Mouse (Mus musculus): ENCODE data around the gene Hs6st3.

DNA sequence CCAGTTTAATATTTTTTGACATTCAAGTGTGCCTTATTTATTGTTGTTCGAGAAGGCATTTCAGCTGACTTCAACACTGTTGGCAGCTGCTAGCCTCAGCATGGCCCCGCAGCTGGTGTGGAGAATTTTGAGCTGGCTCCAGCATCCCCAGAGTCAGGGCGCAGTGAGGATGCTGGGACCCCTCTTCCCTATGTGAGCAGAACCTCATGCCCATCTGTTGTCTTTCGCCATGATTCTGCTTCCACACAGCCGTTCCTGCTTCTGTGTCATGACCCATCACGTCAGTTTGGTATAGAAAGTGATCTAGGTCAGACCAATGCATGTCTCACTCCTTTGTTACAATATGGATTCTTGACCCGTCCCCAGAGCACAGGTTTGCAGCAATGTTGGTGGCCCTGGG lies 231.9 kb downstream of the Hs6st3 start:
- TF ChIP-seq GATA1 (IDR thresholded peaks at IDR 0.05; ENCODE audit: low read length) = no peak
- TF ChIP-seq TAL1 (IDR thresholded peaks at IDR 0.05; ENCODE audit: low read length) = no peak
